Mouse (Mus musculus) layer of hippocampus, adult 9-10 months (tissue): ENCODE measurements at regions not wholly inside any gene's neighbourhood (a gene's known extent, or its start where the extent isn't known, plus 50 kb on each side); places are given as distances from the start of the nearest gene placed in this dataset.
"Not testable (repeated sequence)": the region's sequence is repeated elsewhere in the genome, so short reads cannot be mapped to it uniquely, and the experiment has no call there.

ENCODE experiments used
- DNase-seq: peaks from one replicate; pipeline ENCODE4 v3.0.0; 2022; ENCODE audit warnings: low spot score

GRCm38 (mm10) chr10:7390239-7391091, 83.0 kb downstream of the Ulbp1 start:
- no peak for DNase-seq

- not testable (repeated sequence) for DNase-seq
Observed at GRCm38 (mm10) chr10:7358791-7359190, 114.6 kb downstream of the Ulbp1 start.

GRCm38 (mm10) chr10:7344290-7344689, 129.1 kb downstream of the Ulbp1 start:
- not testable (repeated sequence) for DNase-seq

- DNase-seq = not testable (repeated sequence)
Observed at GRCm38 (mm10) chr10:7343736-7344135, 129.7 kb downstream of the Ulbp1 start.

- peak; percentile 58 for DNase-seq
Observed at GRCm38 (mm10) chr10:7333077-7333747, 121.2 kb upstream of the Cnksr3 start.

GRCm38 (mm10) chr10:7328262-7328661, 116.2 kb upstream of the Cnksr3 start:
- no peak for DNase-seq

GRCm38 (mm10) chr10:7327046-7327445, 115.0 kb upstream of the Cnksr3 start:
- DNase-seq = not testable (repeated sequence)

GRCm38 (mm10) chr10:7325074-7325473, 113.0 kb upstream of the Cnksr3 start:
- no peak for DNase-seq

GRCm38 (mm10) chr10:7323258-7323657, 111.2 kb upstream of the Cnksr3 start:
- no peak for DNase-seq

GRCm38 (mm10) chr10:7309927-7310326, 97.9 kb upstream of the Cnksr3 start:
- DNase-seq = no peak

GRCm38 (mm10) chr10:7305881-7306280, 93.8 kb upstream of the Cnksr3 start:
- not testable (repeated sequence) for DNase-seq

- DNase-seq = no peak
Observed at GRCm38 (mm10) chr10:7298377-7298776, 86.3 kb upstream of the Cnksr3 start.

GRCm38 (mm10) chr10:7295921-7296320, 83.9 kb upstream of the Cnksr3 start:
- DNase-seq = no peak

GRCm38 (mm10) chr10:7293203-7293602, 81.2 kb upstream of the Cnksr3 start:
- no peak for DNase-seq

- no peak for DNase-seq
Observed at GRCm38 (mm10) chr10:7289773-7290411, 77.9 kb upstream of the Cnksr3 start.

- no peak for DNase-seq
Observed at GRCm38 (mm10) chr10:7285112-7285905, 73.3 kb upstream of the Cnksr3 start.

GRCm38 (mm10) chr10:7280429-7280828, 68.4 kb upstream of the Cnksr3 start:
- no peak for DNase-seq

- DNase-seq = no peak
Observed at GRCm38 (mm10) chr10:7278820-7279219, 66.8 kb upstream of the Cnksr3 start.

GRCm38 (mm10) chr10:7275357-7275756, 63.3 kb upstream of the Cnksr3 start:
- no peak for DNase-seq

GRCm38 (mm10) chr10:7274422-7274821, 62.4 kb upstream of the Cnksr3 start:
- DNase-seq = no peak

- DNase-seq = no peak
Observed at GRCm38 (mm10) chr10:7271156-7271555, 59.1 kb upstream of the Cnksr3 start.
